Mouse (Mus musculus): ENCODE measurements around the gene Camk1g. TPM values are rescaled to one million over a fixed set of nuclear protein-coding genes. Genes with fewer than 3 reads are reported as not detected.

The Camk1g gene
- total RNA-seq, 1 experiment from 2014 or later: 0.09 TPM

- ATAC-seq (replicated peaks; ENCODE audit: low read depth, poor library complexity, severe bottlenecking): peak; percentile 43
Observed at GRCm38 (mm10) chr1:193336122-193337017, 33.7 kb downstream of the Camk1g start.

GRCm38 (mm10) chr1:193334546-193334945 is 35.6 kb downstream of the Camk1g start:
- ATAC-seq (replicated peaks; ENCODE audit: low read depth, poor library complexity, severe bottlenecking): no peak

- no peak for ATAC-seq (replicated peaks; ENCODE audit: low read depth, poor library complexity, severe bottlenecking)
Observed at GRCm38 (mm10) chr1:193333776-193334175, 36.3 kb downstream of the Camk1g start.

- ATAC-seq (replicated peaks; ENCODE audit: low read depth, poor library complexity, severe bottlenecking): no peak
Observed at GRCm38 (mm10) chr1:193332671-193333070, 37.4 kb downstream of the Camk1g start.

- no peak for ATAC-seq (replicated peaks; ENCODE audit: low read depth, poor library complexity, severe bottlenecking)
Observed at GRCm38 (mm10) chr1:193332018-193332417, 38.1 kb downstream of the Camk1g start.

- ATAC-seq (replicated peaks; ENCODE audit: low read depth, poor library complexity, severe bottlenecking): no peak
Observed at GRCm38 (mm10) chr1:193330626-193331025, 39.5 kb downstream of the Camk1g start.

- ATAC-seq (replicated peaks; ENCODE audit: low read depth, poor library complexity, severe bottlenecking): peak; percentile 78
Observed at GRCm38 (mm10) chr1:193330172-193330571, 39.9 kb downstream of the Camk1g start.

- ATAC-seq (replicated peaks; ENCODE audit: low read depth, poor library complexity, severe bottlenecking): peak; percentile 57
Observed at GRCm38 (mm10) chr1:193329557-193329956, 40.5 kb downstream of the Camk1g start.

- ATAC-seq (replicated peaks; ENCODE audit: low read depth, poor library complexity, severe bottlenecking): no peak
Observed at GRCm38 (mm10) chr1:193327686-193328085, 42.4 kb downstream of the Camk1g start.

- ATAC-seq (replicated peaks; ENCODE audit: low read depth, poor library complexity, severe bottlenecking): no peak
Observed at GRCm38 (mm10) chr1:193327216-193327615, 42.9 kb downstream of the Camk1g start.

GRCm38 (mm10) chr1:193326456-193327145 is 43.5 kb downstream of the Camk1g start:
- ATAC-seq (replicated peaks; ENCODE audit: low read depth, poor library complexity, severe bottlenecking): no peak

GRCm38 (mm10) chr1:193325891-193326290 is 44.2 kb downstream of the Camk1g start:
- ATAC-seq (replicated peaks; ENCODE audit: low read depth, poor library complexity, severe bottlenecking): no peak

- 0 out of 2 replicates have a peak, but pooled peaks have one; percentile 34 for ATAC-seq (replicated peaks; ENCODE audit: low read depth, poor library complexity, severe bottlenecking)
Observed at GRCm38 (mm10) chr1:193324224-193324623, 45.9 kb downstream of the Camk1g start.

GRCm38 (mm10) chr1:193323686-193324085 is 46.4 kb downstream of the Camk1g start:
- no peak for ATAC-seq (replicated peaks; ENCODE audit: low read depth, poor library complexity, severe bottlenecking)

- ATAC-seq (replicated peaks; ENCODE audit: low read depth, poor library complexity, severe bottlenecking): no peak
Observed at GRCm38 (mm10) chr1:193320398-193320797, 49.7 kb downstream of the Camk1g start.

GRCm38 (mm10) chr1:193319721-193320120 is 50.4 kb downstream of the Camk1g start:
- no peak for ATAC-seq (replicated peaks; ENCODE audit: low read depth, poor library complexity, severe bottlenecking)

- no peak for ATAC-seq (replicated peaks; ENCODE audit: low read depth, poor library complexity, severe bottlenecking)
Observed at GRCm38 (mm10) chr1:193317159-193317559, 52.9 kb downstream of the Camk1g start.

GRCm38 (mm10) chr1:193316358-193316750 is 53.7 kb downstream of the Camk1g start:
- ATAC-seq (replicated peaks; ENCODE audit: low read depth, poor library complexity, severe bottlenecking): no peak

- no peak for ATAC-seq (replicated peaks; ENCODE audit: low read depth, poor library complexity, severe bottlenecking)
Observed at GRCm38 (mm10) chr1:193315705-193316357, 54.3 kb downstream of the Camk1g start.

- ATAC-seq (replicated peaks; ENCODE audit: low read depth, poor library complexity, severe bottlenecking): no peak
Observed at GRCm38 (mm10) chr1:193311596-193311995, 58.5 kb downstream of the Camk1g start.

All from common myeloid progenitor, adult 5-6 weeks (primary cell).